Mouse (Mus musculus) liver, embryonic 14.5 days (tissue): ENCODE measurements around the gene Rad51b. TPM values are rescaled to one million over a fixed set of nuclear protein-coding genes. Genes with fewer than 3 reads are reported as not detected.

Source experiments
- ATAC-seq: fragments of 200-750 bp; cut with Nextera tagmentation; 2 replicates; pipeline ENCODE4 v1.8.0; 2017; ENCODE audit warnings: moderate number of reproducible peaks, mild to moderate bottlenecking, moderate library complexity; ENCODE audit not compliant: insufficient read depth
- DNase-seq, 3 experiments: peaks; one replicate each; pipeline ENCODE4 v3.0.0-alpha.2; 2012 to 2013; ENCODE audit warnings: low read depth in 3 of 3, low spot score in 3 of 3
- H3K27ac ChIP-seq: fragments of 300-500 bp; sonication (generic); 2 replicates; pipeline ENCODE4 v1.5.1; 2014; ENCODE audit warnings: moderate library complexity, mild to moderate bottlenecking, control low read depth, inconsistent platforms
- H3K27me3 ChIP-seq: fragments of 300-500 bp; sonication (generic); 2 replicates; pipeline ENCODE4 v1.6.1; 2014; ENCODE audit warnings: mild to moderate bottlenecking, low read length, moderate library complexity; ENCODE audit not compliant: control insufficient read depth, insufficient read depth
- H3K36me3 ChIP-seq: fragments of 300-500 bp; sonication (generic); replicated peaks from 2 replicates; pipeline ENCODE4 v1.6.1; 2014; ENCODE audit warnings: low read depth; ENCODE audit not compliant: control insufficient read depth, insufficient read depth
- H3K4me1 ChIP-seq, 2 experiments: fragments of 200-500 bp in 1 of 2; fragments of 300-500 bp in 1 of 2; sonication (generic) in 1 of 2; replicated peaks; 2 replicates each; pipeline ENCODE4 v1.6.1; 2012 to 2014; ENCODE audit warnings: antibody characterized with exemption in 1 of 2, inconsistent platforms in 1 of 2, low read length in 1 of 2; ENCODE audit not compliant: control insufficient read depth in 2 of 2, insufficient read depth in 2 of 2
- H3K4me2 ChIP-seq: fragments of 300-500 bp; sonication (generic); 2 replicates; pipeline ENCODE4 v1.6.1; 2014; ENCODE audit warnings: low read depth, mild to moderate bottlenecking, control low read depth, moderate library complexity
- H3K4me3 ChIP-seq, 2 experiments: fragments of 200-500 bp in 1 of 2; fragments of 300-500 bp in 1 of 2; sonication (generic) in 1 of 2; 2 replicates each; pipeline ENCODE4 v1.5.1; 2012 to 2014; ENCODE audit warnings: low read depth in 2 of 2, low read length in 2 of 2, mild to moderate bottlenecking in 2 of 2, control low read depth in 1 of 2, inconsistent platforms in 1 of 2, moderate library complexity in 1 of 2; ENCODE audit not compliant: insufficient read depth in 1 of 2
- H3K9ac ChIP-seq: fragments of 300-500 bp; sonication (generic); replicated peaks from 2 replicates; pipeline ENCODE4 v1.6.1; 2014; ENCODE audit warnings: mild to moderate bottlenecking, control low read depth, moderate library complexity
- H3K9me3 ChIP-seq: fragments of 300-500 bp; sonication (generic); 2 replicates; pipeline ENCODE4 v1.6.1; 2016; ENCODE audit warnings: low read length, mixed read lengths; ENCODE audit not compliant: control insufficient read depth
- CTCF ChIP-seq: IDR thresholded peaks from 2 replicates; pipeline ENCODE4 v1.5.1; 2016; ENCODE audit warnings: antibody characterized with exemption, low read depth, control low read depth
- EP300 ChIP-seq: IDR thresholded peaks from 2 replicates; pipeline ENCODE4 v1.6.1; 2016; ENCODE audit warnings: antibody characterized with exemption, low read depth
- WGBS: fragments of 180-500 bp; shearing (Covaris S2); extraction: QIAGEN DNeasy Blood & Tissue Kit; methylation state at CpG from one replicate; pipeline ENCODE4 v1.1.7; 2014; ENCODE audit not compliant: insufficient replicate concordance; 5-methylcytosine and 5-hydroxymethylcytosine counted together
- polyA plus RNA-seq, 2 experiments: library from polyadenylated mRNA; depleted of rRNA in 1 of 2; stranded (reverse) in 1 of 2; unstranded in 1 of 2; fragments of >200 nt; fragmentation: Nextera tagmentation in 1 of 2; extraction: Ambion mirVana in 1 of 2; gene quantifications; 2 replicates each; pipeline versions ENCODE4 v1.2.1 to v1.2.3; 2012 to 2014

The Rad51b gene
- polyA plus RNA-seq, 2 experiments: 2.3 to 5.1 TPM

DNA sequence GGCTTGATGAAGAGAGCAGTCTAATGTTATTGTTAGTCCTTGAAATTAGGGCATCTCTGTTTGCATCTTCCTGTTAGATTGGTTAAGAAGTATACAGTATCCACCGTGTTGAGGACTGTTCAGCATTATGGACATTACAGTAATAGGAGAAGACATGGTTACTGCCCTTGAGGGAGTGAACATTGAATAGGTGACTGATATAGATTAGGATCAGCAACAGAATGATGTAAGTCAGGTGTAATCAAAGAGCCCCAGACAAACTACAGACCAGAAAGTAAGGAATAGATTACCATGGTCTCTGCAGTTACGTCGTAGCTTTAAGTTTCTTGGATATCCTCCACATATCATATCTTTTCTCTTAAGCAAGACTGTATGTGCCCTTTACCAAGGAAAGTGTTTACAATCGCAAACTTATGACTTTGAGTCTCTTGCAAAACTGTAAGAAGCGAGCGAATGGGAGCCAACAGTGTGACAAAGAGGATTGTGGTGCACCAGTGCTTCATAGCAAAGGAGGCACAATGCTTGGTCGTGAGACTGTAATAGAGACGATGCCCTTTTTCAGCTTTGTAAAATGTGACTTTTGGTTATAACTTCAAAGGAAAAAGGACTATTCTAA is 263.1 kb downstream of the Rad51b start:
- DNase-seq (no peak), ATAC-seq (no peak)
- no peaks in the 10 kb centered on the region for H3K9me3 ChIP-seq
- H3K27me3 ChIP-seq: no peaks in the 10 kb centered on the region
- WGBS: 68% methylated on average over 8 of the region's 8 CpGs
- H3K9ac ChIP-seq: no peak overlapping the region
- no peaks in the 10 kb centered on the region for H3K36me3 ChIP-seq
- peaks cover 3 to 6% of the 10 kb centered on the region in 2 experiments; a peak in 3 of 4 replicates for H3K4me1 ChIP-seq
- H3K27ac ChIP-seq: no peak overlapping the region
- no peak overlapping the region for H3K4me3 ChIP-seq
- TF ChIP-seq EP300: no peak
- H3K4me2 ChIP-seq: no peak overlapping the region

DNA sequence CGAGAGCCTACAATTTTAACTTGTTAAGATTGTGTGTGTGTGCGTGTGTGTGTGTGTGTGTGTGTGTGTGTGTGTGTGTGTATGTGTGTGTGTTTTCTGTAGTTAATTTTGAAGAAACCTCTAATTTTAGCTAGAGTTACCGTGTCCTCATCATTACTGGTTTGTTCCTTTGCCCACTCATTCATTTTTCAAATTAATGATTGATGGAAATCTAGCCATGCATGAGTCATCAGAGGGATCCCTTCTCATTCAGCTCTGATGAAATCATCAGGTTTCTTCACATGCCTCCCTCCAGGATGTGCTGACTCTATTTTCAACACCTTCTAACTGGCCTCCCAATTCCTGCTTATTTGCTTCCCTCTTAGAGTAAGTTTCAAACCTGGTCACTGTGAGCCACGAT is 263.8 kb downstream of the Rad51b start:
- Histone ChIP-seq H3K9me3 (no peaks in the 10 kb centered on the region), H3K27me3 (no peaks in the 10 kb centered on the region), H3K4me3 (no peak overlapping the region), H3K36me3 (no peaks in the 10 kb centered on the region), H3K9ac (no peak overlapping the region), H3K27ac (no peak overlapping the region), H3K4me1 (peaks cover 3 to 6% of the 10 kb centered on the region in 2 experiments; a peak in 3 of 4 replicates), H3K4me2 (no peak overlapping the region)
- DNase-seq (no peak), ATAC-seq (no peak)
- no peak for TF ChIP-seq CTCF
- TF ChIP-seq EP300: no peak
- 82% methylated on average over 4 of the region's 4 CpGs for WGBS

DNA sequence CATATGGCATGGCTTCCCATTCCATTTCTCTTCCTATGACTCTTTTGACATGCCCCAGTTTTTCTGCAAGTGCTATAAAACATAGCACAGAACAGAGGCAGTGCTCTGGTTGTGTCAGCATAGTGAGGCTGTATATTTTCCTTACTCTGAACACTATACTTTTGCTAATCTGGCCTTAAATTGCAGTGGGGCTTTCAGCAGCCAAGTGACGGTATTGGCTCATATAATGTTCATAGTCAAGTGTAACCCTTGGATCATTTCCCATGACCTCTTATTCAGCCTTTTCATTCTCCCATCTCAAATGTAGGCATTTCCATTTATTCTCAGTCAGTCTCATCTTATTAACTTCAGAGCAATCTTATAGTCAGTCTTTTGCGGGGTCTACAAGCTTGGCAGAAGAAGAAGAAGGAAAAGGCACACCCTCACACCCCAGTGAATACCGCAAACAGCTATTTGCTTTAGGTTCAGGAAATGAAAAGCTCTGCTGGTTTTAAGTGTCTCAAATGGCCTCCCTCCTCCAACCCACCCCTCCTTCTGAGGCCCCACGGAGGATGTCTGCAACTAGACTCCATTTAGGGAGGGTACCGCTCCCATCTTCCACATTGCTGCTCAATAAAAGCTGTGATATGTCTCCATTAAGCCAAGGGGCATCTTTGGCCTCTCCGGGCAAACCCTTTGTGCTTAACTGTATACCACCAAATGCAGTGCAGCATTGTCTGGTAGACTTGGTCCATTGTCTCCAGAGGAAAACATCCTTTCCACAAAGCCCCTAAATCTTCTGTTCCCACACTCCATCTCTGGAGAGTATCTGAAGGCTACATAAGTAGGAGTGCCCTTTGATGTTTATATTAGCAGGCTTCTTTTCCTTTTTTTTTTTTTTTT is 277.3 kb downstream of the Rad51b start:
- TF ChIP-seq EP300 (no peak), CTCF (no peak)
- no peak overlapping the region for H3K4me2 ChIP-seq
- H3K4me3 ChIP-seq: no peak overlapping the region
- H3K9ac ChIP-seq: no peak overlapping the region
- H3K9me3 ChIP-seq: no peaks in the 10 kb centered on the region
- WGBS: 73% methylated on average over 6 of the region's 6 CpGs
- ATAC-seq: no peak
- H3K27me3 ChIP-seq: no peaks in the 10 kb centered on the region
- H3K27ac ChIP-seq: no peak overlapping the region
- H3K36me3 ChIP-seq: no peaks in the 10 kb centered on the region
- no peaks in the 10 kb centered on the region for H3K4me1 ChIP-seq
- no peak for DNase-seq

DNA sequence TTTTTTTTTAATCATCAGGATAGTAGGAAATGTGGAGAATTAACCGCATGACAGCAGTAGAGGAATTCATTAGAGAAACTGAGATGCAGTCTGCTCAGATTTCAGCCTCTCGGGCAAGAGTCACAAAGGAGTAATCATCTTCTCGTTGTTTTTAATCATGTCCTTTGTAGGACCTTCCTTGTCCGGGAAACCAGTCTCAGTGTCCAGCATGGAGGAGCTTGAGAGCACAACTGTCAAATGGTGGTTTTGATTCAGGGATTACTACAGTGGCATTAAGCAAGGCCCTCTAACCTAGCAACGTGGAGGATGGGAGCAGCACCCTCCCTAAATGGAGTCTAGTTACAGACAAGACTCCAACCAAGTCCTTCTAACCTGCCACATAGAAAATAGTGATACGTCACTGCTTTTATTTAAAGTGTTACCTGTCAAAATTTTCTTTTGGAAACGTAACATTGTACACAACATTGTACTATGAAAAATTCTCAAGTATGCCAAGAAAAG is 278.0 kb downstream of the Rad51b start:
- WGBS: 70% methylated on average over 7 of the region's 7 CpGs
- Histone ChIP-seq H3K4me1 (no peaks in the 10 kb centered on the region), H3K4me2 (no peak overlapping the region), H3K4me3 (no peak overlapping the region), H3K27ac (no peak overlapping the region), H3K9ac (no peak overlapping the region), H3K27me3 (no peaks in the 10 kb centered on the region), H3K36me3 (no peaks in the 10 kb centered on the region), H3K9me3 (no peaks in the 10 kb centered on the region)
- ATAC-seq: no peak
- no peak for TF ChIP-seq EP300
- TF ChIP-seq CTCF: no peak
- no peak for DNase-seq

DNA sequence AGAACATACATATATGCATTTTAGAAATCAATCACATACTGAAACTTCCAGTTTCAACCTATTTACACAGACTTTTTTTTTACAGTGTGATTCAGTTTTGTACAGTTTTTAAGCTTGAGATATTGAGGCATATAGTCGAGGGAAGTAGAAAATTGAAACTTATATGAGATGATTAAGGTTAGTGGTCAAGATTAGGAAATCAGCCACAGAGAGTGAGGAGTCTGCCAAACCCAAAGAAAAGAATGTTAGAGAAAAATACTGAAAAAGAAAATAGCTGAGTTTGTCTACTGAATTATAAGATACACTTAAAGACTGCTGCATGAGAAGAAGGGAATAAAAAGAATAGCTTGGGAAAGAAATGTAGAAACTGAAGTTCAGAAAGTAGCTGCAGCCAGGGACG is 280.4 kb downstream of the Rad51b start:
- Histone ChIP-seq H3K9ac (no peak overlapping the region), H3K27ac (no peak overlapping the region), H3K4me1 (no peaks in the 10 kb centered on the region), H3K27me3 (no peaks in the 10 kb centered on the region), H3K36me3 (no peaks in the 10 kb centered on the region), H3K4me3 (no peak overlapping the region), H3K4me2 (no peak overlapping the region), H3K9me3 (no peaks in the 10 kb centered on the region)
- WGBS: 61% methylated on average over 2 of the region's 2 CpGs
- TF ChIP-seq EP300 (no peak), CTCF (no peak)
- ATAC-seq (no peak), DNase-seq (no peak)
